Mouse (Mus musculus): ENCODE results near the gene Tmbim7.

Tmbim7 gene

DNA sequence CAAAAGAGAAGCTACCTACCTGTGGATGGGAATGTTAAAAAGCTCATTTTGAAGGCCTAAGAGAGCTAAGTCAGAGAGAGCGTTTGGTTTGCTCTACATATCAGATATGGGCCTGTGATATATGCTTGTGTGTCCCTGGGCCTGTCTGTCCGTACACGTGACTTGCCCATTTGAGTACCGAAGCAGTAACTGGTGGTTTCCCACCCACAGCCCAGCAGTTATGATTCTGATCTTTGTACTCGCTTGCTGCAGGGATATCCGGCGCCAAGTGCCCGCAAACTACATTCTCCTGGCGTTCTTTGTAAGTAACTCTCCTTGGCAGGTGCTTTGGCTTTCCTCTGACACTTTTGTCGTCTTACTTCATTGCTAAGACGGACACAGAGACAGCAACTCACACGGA, 15.6 kb downstream of the Tmbim7 start:
- DNase-seq: no peak

DNA sequence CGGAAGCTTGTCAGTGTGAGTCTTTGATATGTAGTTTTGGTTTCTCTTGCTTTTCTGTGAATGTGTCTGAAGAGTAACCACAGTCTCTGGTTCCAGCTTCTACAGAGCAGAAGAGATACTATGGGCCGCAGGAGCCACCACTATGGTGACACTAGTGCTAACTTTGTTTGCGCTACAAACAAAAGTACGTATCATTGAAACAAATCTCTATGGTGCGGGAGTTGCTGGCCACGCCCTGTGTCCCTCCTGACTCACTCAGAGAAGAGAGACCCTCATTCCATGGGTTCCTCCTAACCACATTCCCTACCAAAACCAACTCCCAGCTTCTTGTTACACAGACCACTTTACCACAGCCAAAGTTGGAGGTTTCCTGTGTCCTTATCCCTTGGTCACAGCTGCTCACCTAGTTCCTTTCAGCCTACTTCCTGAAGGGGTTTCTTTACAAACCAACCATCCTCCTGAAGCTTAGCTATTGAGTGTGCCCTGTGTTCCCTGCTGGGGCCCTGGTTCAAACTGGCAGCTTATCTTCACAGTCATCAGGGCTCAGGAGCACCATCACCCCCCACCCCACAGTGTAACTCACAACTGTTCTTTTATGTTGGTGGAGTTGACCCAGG, 19.1 kb downstream of the Tmbim7 start:
- DNase-seq: no peak

DNA sequence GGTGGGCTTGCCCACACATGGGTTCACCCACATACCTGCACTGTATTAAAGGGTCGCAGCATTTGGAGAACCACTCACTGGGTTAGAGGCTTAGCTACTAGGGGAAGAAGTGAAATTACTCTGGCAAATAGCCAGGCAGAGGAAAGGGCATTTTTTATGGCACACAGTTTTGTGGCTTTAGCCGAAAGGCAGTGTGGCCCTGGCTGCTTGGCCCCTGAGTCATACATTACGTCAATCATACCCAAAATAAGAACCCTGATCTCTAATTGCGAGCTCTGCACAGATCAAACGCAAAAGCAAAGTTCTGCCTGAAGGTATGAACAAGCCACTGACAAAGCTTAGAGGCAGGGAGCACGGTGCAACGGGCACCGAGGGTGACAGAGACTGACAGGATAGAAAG, 37.3 kb downstream of the Tmbim7 start:
- no peak for DNase-seq

DNA sequence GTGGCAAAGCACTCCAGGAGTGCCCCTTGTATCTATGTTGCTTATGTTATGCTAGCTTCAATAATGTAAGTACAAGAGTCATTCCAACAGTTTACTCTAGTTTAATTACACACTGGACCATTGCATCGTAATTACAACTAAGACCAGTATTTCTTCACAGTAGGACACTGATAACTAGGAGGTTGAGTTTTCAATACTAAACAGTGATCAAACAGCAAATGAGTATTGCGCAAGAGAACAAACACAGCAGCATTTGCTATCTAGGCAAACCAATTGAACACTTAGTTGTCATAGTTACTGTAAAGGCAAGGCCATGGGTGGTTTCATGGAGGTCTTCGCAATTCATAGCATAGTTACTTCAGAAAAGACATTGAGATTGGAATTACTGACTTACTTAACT, 40.3 kb downstream of the Tmbim7 start:
- no peak for DNase-seq

DNA sequence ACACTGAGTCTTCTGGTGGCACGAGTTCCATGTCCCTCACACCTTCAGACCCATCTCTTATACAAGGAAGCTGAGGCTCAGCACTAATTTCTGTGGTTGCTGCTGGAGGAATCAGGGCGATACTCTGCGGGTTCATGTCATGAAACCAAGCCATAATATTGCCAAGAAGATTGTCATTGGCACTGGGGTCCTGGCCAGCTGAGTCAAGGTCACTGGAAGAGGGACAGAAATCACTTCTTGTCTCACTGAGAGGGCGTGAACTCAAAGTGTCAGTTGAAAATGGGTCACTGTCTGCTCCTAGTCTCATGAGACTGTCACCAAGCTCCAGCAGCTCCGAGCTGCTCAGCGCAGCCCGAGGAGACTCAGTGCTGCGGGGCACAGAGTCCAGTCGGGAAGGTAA, 42.0 kb downstream of the Tmbim7 start:
- no peak for DNase-seq

DNA sequence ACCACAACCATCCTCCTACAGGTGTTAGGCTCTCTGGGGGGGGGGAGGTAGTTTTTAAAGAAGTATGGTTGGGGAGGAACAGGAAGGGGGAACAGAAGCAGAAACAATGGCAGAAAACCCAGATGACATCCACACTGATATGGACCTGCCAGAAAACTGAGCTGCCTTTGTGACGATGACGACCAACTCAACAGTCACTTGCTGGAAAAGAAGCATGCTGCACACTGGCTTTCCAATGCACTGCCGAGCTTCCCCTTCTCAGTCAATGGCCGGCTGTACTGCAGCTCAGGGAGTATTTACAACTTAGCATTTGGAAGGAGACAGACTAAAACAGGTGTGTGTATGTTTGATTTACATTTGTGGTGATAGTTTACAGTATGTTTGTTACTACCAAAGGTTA, 44.2 kb downstream of the Tmbim7 start:
- DNase-seq: no peak

DNA sequence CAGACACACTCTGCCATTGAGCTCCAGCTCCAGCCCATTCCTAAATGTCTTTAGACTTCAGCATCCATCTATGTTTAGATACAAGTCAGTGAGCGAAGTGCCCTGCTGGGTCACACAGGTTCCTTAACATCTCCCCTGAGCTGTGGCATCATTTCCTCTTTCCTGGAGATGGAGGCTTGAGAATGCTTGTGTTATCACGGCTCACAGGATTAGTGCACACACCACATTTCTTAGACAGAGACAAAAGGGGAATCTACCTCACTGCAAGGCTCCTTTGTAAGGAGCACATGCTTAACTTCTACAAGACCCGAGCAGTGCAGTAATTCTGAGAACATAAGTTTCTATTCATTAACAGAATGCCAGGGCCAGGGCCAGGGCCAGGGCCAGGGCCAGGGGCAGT, 45.0 kb downstream of the Tmbim7 start:
- no peak for DNase-seq

DNA sequence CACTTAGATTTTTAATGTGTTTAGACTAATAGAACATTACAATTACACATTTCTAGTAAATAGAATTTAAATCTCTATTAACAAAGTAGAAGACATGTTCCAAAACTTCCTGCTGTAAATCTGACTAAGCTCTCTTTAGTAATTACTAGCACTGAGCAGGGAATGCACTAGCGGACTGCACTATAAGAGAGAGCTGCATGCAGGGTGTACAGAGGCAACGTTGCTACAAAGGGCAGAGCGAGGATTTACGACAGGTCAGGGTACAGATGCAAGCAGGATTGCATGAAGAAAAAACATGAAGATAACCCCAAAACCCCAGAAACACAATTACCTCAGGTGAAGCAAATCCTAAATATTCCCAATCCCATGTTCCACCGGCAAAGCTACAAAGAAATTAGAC, 49.0 kb downstream of the Tmbim7 start:
- no peak for DNase-seq

DNA sequence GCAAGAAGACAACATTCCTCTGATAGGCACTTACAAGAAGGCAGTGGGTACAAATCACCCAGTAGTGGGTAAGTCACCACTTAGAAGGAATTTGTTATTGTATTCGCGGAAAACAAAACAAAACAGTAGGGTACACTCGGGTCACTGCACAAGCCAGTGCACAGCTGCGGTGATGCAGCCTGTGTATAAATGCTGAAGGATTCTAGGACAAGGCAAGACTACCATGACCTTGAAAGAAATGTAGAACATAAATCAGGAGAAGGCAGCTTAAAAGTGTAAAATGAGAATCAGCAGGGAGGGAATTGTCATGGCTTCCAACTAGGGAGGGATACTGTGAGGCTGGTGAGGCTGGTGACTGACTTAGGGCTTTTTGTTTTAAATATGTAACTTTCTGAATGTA, 51.2 kb downstream of the Tmbim7 start:
- DNase-seq: no peak

DNA sequence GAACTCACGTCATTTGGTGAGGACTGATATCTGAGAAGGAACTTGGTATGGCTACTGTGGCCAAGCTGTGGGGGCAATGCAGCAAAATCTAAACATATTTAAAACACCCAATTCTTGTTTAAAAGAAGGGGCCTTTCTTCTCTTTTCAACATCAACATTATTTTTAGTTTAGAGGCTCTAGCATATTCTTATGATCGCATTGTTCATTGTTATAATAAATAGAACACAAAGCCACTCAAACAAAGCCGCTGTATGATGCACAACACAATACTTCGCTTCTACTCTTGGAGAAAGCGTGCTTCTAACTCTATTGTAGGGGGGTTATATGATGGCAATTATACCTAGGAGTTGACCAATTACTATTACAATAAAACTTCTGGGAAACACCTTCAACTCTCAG, 64.8 kb downstream of the Tmbim7 start:
- no peak for DNase-seq

DNA sequence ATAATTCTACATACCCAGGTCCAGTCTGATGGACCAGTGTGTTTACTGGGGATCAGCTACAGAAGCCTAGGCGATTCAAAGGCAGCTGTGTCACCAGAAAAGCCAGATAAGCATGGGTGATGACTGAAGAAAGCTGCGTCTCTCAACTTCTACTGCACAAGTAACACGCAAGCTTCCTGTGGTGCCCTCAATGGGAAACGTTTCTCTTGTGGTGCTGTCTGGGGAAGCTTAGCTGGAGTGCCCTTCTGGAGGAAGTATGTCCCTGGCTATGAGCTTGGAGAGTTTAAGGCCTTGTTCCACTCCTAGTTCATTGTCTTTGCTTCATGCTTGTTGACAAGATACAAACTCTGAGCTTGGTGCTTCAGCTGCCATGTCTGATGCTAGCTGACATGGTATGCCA, 68.4 kb downstream of the Tmbim7 start:
- no peak for DNase-seq

DNA sequence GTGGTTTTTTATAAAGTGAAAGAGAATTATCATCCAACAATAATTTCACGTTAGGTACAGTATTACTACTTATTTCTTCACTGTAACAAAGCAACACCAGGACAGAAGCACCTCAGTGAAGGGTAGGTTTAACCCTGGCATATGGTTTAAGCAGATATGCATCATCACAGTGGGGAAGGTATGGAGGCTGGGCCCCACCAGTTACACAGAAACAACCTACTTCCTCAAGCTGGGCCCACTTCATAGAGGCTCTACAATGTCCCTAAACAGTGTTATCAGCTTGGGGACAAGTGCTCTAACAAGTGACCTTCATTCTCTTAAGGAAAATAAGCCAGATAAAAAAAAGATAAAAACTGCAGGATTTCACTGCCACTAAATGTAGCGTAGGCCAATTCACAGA, 71.9 kb downstream of the Tmbim7 start:
- DNase-seq: no peak

DNA sequence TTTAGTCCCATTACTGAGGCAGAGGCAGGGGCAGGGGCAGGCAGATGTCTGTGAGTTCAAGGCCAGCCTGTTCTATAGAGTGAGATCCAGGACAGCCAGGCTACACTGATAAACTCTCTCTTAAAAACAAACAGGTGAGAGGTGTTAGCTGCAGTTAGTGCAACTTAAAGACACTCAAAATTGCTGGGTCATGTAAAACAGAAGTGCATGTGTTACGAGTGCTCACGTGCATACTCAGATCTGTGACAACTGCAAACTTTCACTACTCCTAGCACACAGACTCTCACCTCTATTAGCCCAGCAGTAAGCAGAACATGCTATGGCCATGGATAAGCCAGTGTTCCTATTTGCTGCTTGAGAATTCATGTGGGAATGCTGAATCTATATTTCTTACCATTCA, 72.4 kb downstream of the Tmbim7 start:
- DNase-seq: no peak

DNA sequence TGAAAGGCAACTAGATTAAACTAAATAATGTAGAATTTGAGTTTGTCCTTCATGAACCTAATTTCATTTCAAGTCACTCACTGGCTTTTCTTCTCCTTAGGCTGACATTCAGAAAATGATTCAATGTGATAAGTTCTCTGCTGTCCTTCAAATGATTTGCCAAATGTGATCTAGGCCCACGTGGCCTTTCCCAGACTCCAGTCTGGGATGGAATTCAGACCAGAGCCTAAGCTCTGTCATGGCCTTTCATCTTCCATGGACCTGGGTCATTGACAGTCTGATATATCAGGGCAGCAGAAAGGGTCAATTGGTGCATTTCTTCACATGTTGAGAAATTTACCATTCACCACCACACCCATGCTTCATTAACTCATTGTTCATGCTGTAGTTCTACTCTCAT, 74.5 kb downstream of the Tmbim7 start:
- DNase-seq: no peak

DNA sequence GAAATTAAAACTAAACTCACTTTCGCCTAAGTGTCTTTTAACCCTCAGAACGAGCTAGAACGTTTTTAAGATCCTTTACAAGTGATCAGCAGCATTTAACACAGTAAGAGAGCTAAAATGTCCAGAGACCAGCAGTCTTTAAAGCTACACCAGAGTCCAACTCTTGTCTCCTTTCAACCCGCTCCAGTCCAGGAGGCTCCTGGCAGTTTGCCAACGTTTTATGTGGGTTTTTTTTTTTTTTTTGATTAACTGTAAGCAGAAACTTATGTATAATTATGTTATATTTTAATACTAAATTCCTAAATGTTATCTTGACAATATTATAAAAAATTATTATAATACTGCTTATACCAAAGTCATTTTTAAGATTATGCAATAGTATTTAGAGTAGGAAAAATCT, 77.8 kb downstream of the Tmbim7 start:
- DNase-seq: no peak

Measured in right cerebral cortex, adult 18-20 months (tissue).